Mouse (Mus musculus): ENCODE measurements around the gene Arcn1.

- no peak for TF ChIP-seq CTCF (IDR thresholded peaks at IDR 0.05; ENCODE audit: low read depth)
- no peak for TF ChIP-seq EP300 (IDR thresholded peaks at IDR 0.05; ENCODE audit: low read depth)
Measured at GRCm38 (mm10) chr9:44708925-44709324, 58.7 kb downstream of the Arcn1 start.

All from liver, embryonic 14.5 days (tissue).